In the genomic region with DNA sequence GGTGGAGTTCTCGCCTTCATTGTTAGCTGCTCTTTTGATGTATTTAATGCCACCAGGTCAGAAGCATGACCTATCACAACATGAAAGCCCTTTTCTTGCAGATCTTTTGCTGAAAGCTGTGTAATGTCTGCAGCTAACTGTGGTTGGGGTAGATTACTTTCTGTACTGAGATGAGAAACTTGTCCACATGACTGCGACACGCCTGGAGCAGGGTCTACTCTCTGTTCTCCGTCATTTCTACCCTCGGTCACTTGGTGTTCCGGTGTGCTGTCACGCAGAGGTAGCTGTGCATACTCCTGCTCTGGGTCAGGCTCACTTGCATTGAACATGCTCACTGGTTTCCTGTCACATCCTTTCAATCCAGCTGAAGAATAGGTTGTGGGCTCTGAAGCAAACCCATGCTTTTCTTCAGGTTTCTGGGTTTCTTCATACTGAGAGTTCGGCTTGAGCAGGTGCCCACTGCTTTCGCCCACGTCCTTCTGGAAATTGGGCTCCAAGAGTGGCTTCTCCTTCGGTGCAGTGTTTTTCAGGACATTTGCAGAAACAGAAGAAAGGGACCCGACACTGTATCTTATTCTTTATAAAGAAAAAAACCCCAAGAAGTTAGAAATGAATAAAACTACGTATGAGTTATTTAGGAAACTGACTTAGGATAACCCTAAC, we compare ENCODE assay signal across 28 mouse cellular contexts. TPM values are rescaled to one million over a fixed set of nuclear protein-coding genes. Genes with fewer than 3 reads are reported as not detected.
A peak's percentile ranks its signal among the peaks of the same experiment; 100 is the strongest.
DNase-seq lines count a peak whose midpoint lies in the region; ATAC-seq lines count a peak whose summit lies in the region.
"Had no signal": no experiment of that assay in that cellular context is flagged by ENCODE, and none has a peak within 500 bp of the region (broad histone marks: within the 10 kb centered on the region; RNA-seq: fewer than 3 reads in every experiment).

No protein-coding gene starts in this region.

- no peak overlapping the region for H3K9ac ChIP-seq in midbrain, embryonic 15.5 days
- H3K9ac ChIP-seq in midbrain, embryonic 16.5 days (ENCODE audit: low read depth, low read length), result no peak overlapping the region
- H3K9ac ChIP-seq: embryonic facial prominence, embryonic 13.5 days; embryonic facial prominence, embryonic 15.5 days; forebrain, embryonic 12.5 days had no signal

- no peaks in the 10 kb centered on the region for H3K27me3 ChIP-seq in midbrain, embryonic 15.5 days (replicated peaks)
- no peaks in the 10 kb centered on the region for H3K27me3 ChIP-seq in midbrain, embryonic 16.5 days (ENCODE audit: control insufficient read depth, insufficient read depth, low read depth, low read length)
- H3K27me3 ChIP-seq: embryonic facial prominence, embryonic 13.5 days; embryonic facial prominence, embryonic 15.5 days; forebrain, embryonic 12.5 days had no signal

- H3K36me3 ChIP-seq in midbrain, embryonic 15.5 days (replicated peaks), result peaks cover 13% of the 10 kb centered on the region
- peaks cover 2% of the 10 kb centered on the region; the same call in 1 of the 2 replicates for H3K36me3 ChIP-seq in midbrain, embryonic 16.5 days (ENCODE audit: control insufficient read depth, insufficient read depth, low read length)

- 92% methylated on average over 13 of the region's 13 CpGs for WGBS in midbrain, embryonic 15.5 days
- WGBS in midbrain, embryonic 16.5 days, result 85% methylated on average over 13 of the region's 13 CpGs

- peak; percentile 33; the same call in 1 of the 2 replicates for ATAC-seq in midbrain, embryonic 15.5 days (replicated peaks)
- no peak for ATAC-seq in midbrain, embryonic 16.5 days
- ATAC-seq: activated CD4-positive, CD25-positive, alpha-beta regulatory T cell, adult 4 months; forebrain, embryonic 14.5 days; forebrain, embryonic 16.5 days; Patski had no signal

- H3K27ac ChIP-seq in midbrain, embryonic 15.5 days, result no peak overlapping the region
- H3K27ac ChIP-seq in midbrain, embryonic 16.5 days (ENCODE audit: low read length), result no peak overlapping the region
- H3K27ac ChIP-seq: embryonic facial prominence, embryonic 13.5 days; embryonic facial prominence, embryonic 15.5 days; forebrain, embryonic 10.5 days; forebrain, embryonic 12.5 days had no signal

- H3K9me3 ChIP-seq in midbrain, embryonic 15.5 days, result no peaks in the 10 kb centered on the region
- H3K9me3 ChIP-seq in midbrain, embryonic 16.5 days (replicated peaks; ENCODE audit: control insufficient read depth, low read length, poor library complexity, severe bottlenecking), result no peaks in the 10 kb centered on the region
- H3K9me3 ChIP-seq: embryonic facial prominence, embryonic 13.5 days; embryonic facial prominence, embryonic 15.5 days; forebrain, embryonic 10.5 days; forebrain, embryonic 12.5 days; G1E had no signal

- H3K4me2 ChIP-seq in midbrain, embryonic 15.5 days, result no peak overlapping the region
- H3K4me2 ChIP-seq in midbrain, embryonic 16.5 days (ENCODE audit: low read length), result no peak overlapping the region
- H3K4me2 ChIP-seq: embryonic facial prominence, embryonic 13.5 days; embryonic facial prominence, embryonic 15.5 days; forebrain, embryonic 12.5 days had no signal

- peak; percentile 4 for DNase-seq in layer of hippocampus, adult 9-11 months
- DNase-seq in layer of hippocampus, adult 9-10 months (ENCODE audit: low spot score), result no peak
- peak; percentile 9 for DNase-seq in right cerebral cortex, postnatal 25 days
- no peak for DNase-seq in right cerebral cortex, postnatal 14 days
- peak; percentile 36 for DNase-seq in brain, adult 2 months (ENCODE audit: low read depth, low spot score)
- DNase-seq in heart, adult 8-10 months (ENCODE audit: low spot score), result no peak
- DNase-seq: adrenal gland, adult 8-10 months; adrenal gland, postnatal 14 days; adrenal gland, postnatal 36 days; cerebellum, adult 11 months; cerebellum, adult 18-20 months; cerebellum, adult 8-10 months; cerebellum, adult 9-11 months; cerebellum, postnatal 14 days; cerebellum, postnatal 36 days; embryo, embryonic 11 days had no signal

- no peaks in the 10 kb centered on the region for H3K4me1 ChIP-seq in midbrain, embryonic 15.5 days
- H3K4me1 ChIP-seq in midbrain, embryonic 16.5 days (ENCODE audit: control insufficient read depth, insufficient read depth, low read length), result no peaks in the 10 kb centered on the region
- H3K4me1 ChIP-seq: embryonic facial prominence, embryonic 13.5 days; embryonic facial prominence, embryonic 15.5 days; forebrain, embryonic 10.5 days; forebrain, embryonic 12.5 days had no signal

- H3K4me3 ChIP-seq in midbrain, embryonic 15.5 days, result no peak overlapping the region
- H3K4me3 ChIP-seq in midbrain, embryonic 16.5 days (ENCODE audit: low read depth, low read length), result no peak overlapping the region
- H3K4me3 ChIP-seq: embryonic facial prominence, embryonic 13.5 days; embryonic facial prominence, embryonic 15.5 days; erythroblast, embryonic 14.5 days; forebrain, embryonic 10.5 days; forebrain, embryonic 12.5 days had no signal

RNA-seq across cellular contexts. Expression of gene Dbf4, which starts 24.8 kb away (rescaled TPM):
- polyA plus RNA-seq in midbrain, embryonic 15.5 days (2015; fragmentation: Nextera tagmentation; extraction: Ambion mirVana), result 9.6 and 9.7 TPM in 2 replicates
- polyA plus RNA-seq in midbrain, embryonic 16.5 days (2015; fragmentation: Nextera tagmentation; extraction: Ambion mirVana), result 7.0 and 11.2 TPM in 2 replicates
- 1 to 10 TPM in 2 of 4 experiments, under 1 TPM in 2; 0.63 to 1.3 (median 0.90) TPM for total RNA-seq in heart, adult 8-10 months (2022)

RNA-seq across cellular contexts. Expression of gene Slc25a40, which starts 24.9 kb away (rescaled TPM):
- 7.2 and 7.4 TPM in 2 replicates for polyA plus RNA-seq in midbrain, embryonic 15.5 days (2015; fragmentation: Nextera tagmentation; extraction: Ambion mirVana)
- 8.9 and 9.5 TPM in 2 replicates for polyA plus RNA-seq in midbrain, embryonic 16.5 days (2015; fragmentation: Nextera tagmentation; extraction: Ambion mirVana)
- 10 to 100 TPM in 1 of 4 experiments, 1 to 10 TPM in 3; 6.3 to 11.7 (median 8.7) TPM for total RNA-seq in heart, adult 8-10 months (2022)

RNA-seq across cellular contexts. Expression of gene Adam22, which starts 29.8 kb away (rescaled TPM):
- polyA plus RNA-seq in midbrain, embryonic 15.5 days (2015; fragmentation: Nextera tagmentation; extraction: Ambion mirVana), result 42.9 and 47.2 TPM in 2 replicates
- 49.5 and 51.1 TPM in 2 replicates for polyA plus RNA-seq in midbrain, embryonic 16.5 days (2015; fragmentation: Nextera tagmentation; extraction: Ambion mirVana)
- total RNA-seq in heart, adult 8-10 months (2022), result 1 to 10 TPM; 4.5 to 6.1 (median 5.3) TPM
- polyA plus RNA-seq: erythroblast, embryonic 14.5 days; G1E had no signal

Comparison
In these comparisons a context has a peak if more than half of its experiments do, and no peak if none do; other contexts are left out.
1. DNase-seq: peak in layer of hippocampus, adult 9-11 months (single experiment), right cerebral cortex, postnatal 25 days (single experiment) and brain, adult 2 months (single experiment); none in layer of hippocampus, adult 9-10 months (single experiment), right cerebral cortex, postnatal 14 days (single experiment) and heart, adult 8-10 months (single experiment).